Mouse (Mus musculus) spleen, adult 2 months (tissue): Measurements from ENCODE around the gene Gm9736. TPM values are rescaled to one million over a fixed set of nuclear protein-coding genes. Genes with fewer than 3 reads are reported as not detected.
"Not testable (repeated sequence)": the region's sequence is repeated elsewhere in the genome, so short reads cannot be mapped to it uniquely, and the experiment has no call there.

Source experiments
- DNase-seq, 2 experiments: peaks; one replicate each; pipeline versions ENCODE4 v3.0.0 to v3.0.0-alpha.2; 2012 to 2021; ENCODE audit warnings: low spot score in 2 of 2, low read depth in 1 of 2
- H3K27ac ChIP-seq: fragments of 200-500 bp; 2 replicates; pipeline ENCODE4 v1.5.1; 2012; ENCODE audit warnings: low read length, inconsistent platforms; ENCODE audit not compliant: insufficient read depth
- H3K27me3 ChIP-seq: fragments of 200-500 bp; 2 replicates; pipeline ENCODE4 v1.6.1; 2012; ENCODE audit warnings: mild to moderate bottlenecking, moderate library complexity, low read length, inconsistent platforms; ENCODE audit not compliant: control insufficient read depth, insufficient read depth
- H3K36me3 ChIP-seq: fragments of 200-500 bp; 2 replicates; pipeline ENCODE4 v1.6.1; 2012; ENCODE audit warnings: mild to moderate bottlenecking, low read length, inconsistent platforms; ENCODE audit not compliant: control insufficient read depth, insufficient read depth
- H3K4me1 ChIP-seq: fragments of 200-500 bp; 2 replicates; pipeline ENCODE4 v1.6.1; 2011; ENCODE audit warnings: inconsistent platforms; ENCODE audit not compliant: control insufficient read depth, insufficient read depth, insufficient read length
- H3K4me3 ChIP-seq: fragments of 200-500 bp; 2 replicates; pipeline ENCODE4 v1.5.1; 2011; ENCODE audit warnings: mild to moderate bottlenecking, inconsistent platforms; ENCODE audit not compliant: insufficient read depth, insufficient read length; ENCODE audit errors: extremely low read depth
- CTCF ChIP-seq: fragments of 200-500 bp; IDR thresholded peaks from 2 replicates; pipeline ENCODE4 v1.5.1; 2011; ENCODE audit warnings: mild to moderate bottlenecking, inconsistent platforms; ENCODE audit not compliant: insufficient read depth, insufficient read length, insufficient replicate concordance; ENCODE audit errors: extremely low read depth
- POLR2A ChIP-seq: fragments of 200-500 bp; IDR thresholded peaks from 2 replicates; pipeline ENCODE4 v1.6.1; 2011; ENCODE audit warnings: low read depth, low read length, inconsistent platforms
- WGBS: fragments of 180-500 bp; shearing (Covaris S2); methylation state at CpG from one replicate; pipeline ENCODE4 v1.1.7; 2018; 5-methylcytosine and 5-hydroxymethylcytosine counted together
- polyA plus RNA-seq: library from polyadenylated mRNA; depleted of rRNA; stranded (reverse); fragments of >200 nt; gene quantifications from 2 replicates; pipeline ENCODE4 v1.2.3, GENCODE M21; 2012; rRNA removed

Gm9736 gene
- polyA plus RNA-seq, 1 experiment: not detected

DNA sequence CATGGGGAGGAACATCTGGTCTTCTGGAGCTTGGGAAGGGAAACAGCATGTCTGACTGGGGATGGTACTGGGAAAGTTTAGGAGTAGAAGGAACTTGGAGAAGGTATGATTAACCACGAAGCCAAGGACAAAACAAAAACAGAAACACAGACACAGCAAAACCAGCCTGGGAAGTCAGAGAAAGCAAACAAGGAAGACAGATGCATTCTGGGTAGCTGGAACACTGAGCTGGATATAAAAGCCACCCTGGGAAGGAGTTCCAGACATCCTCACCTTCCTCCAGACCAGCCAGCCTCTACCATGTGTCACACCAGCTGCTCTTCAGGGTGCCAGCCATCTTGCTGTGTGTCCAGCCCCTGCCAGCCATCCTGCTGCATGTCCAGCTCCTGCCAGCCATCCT, 35.6 kb downstream of the Gm9736 start, which contains the start of gene Gm10142:
Gm10142 (plus strand) TSS at position 301 of the 400 bp plus-strand sequence.
- 88% methylated on average over 1 of the region's 1 CpGs for WGBS
- no peak for DNase-seq
- Histone ChIP-seq H3K27me3 (no peaks in the 10 kb centered on the region), H3K4me1 (peaks cover 8% of the 10 kb centered on the region), H3K4me3 (no peak within 1 kb of the TSS), H3K36me3 (no peaks in the 10 kb centered on the region), H3K27ac (no peak within 1 kb of the TSS)
- TF ChIP-seq POLR2A (no peak), CTCF (no peak)

GRCm38 (mm10) chr10:77713734-77714133, 37.4 kb downstream of the Gm9736 start:
- H3K4me1 ChIP-seq: peaks cover 8% of the 10 kb centered on the region
- H3K27ac ChIP-seq: no peak overlapping the region
- no peak for DNase-seq
- H3K4me3 ChIP-seq: no peak overlapping the region
- TF ChIP-seq CTCF: no peak
- no peaks in the 10 kb centered on the region for H3K36me3 ChIP-seq
- no peaks in the 10 kb centered on the region for H3K27me3 ChIP-seq
- 12% methylated on average over 4 of the region's 4 CpGs for WGBS

GRCm38 (mm10) chr10:77711157-77711556, 40.0 kb downstream of the Gm9736 start, which contains the start of gene Gm10024:
Gm10024 (plus strand) TSS chr10:77711457.
- H3K4me3 ChIP-seq, H3K27me3 ChIP-seq, H3K36me3 ChIP-seq, H3K27ac ChIP-seq, H3K4me1 ChIP-seq, DNase-seq: not testable (repeated sequence)

- H3K27me3 ChIP-seq: no peaks in the 10 kb centered on the region
- no peak for DNase-seq
- WGBS: 77% methylated on average over 3 of the region's 3 CpGs
- peaks cover 8% of the 10 kb centered on the region for H3K4me1 ChIP-seq
- TF ChIP-seq POLR2A (no peak), CTCF (no peak)
- H3K36me3 ChIP-seq: no peaks in the 10 kb centered on the region
- no peak overlapping the region for H3K27ac ChIP-seq
- H3K4me3 ChIP-seq: no peak overlapping the region
Measured at GRCm38 (mm10) chr10:77709831-77710230, 41.3 kb downstream of the Gm9736 start.

- no peaks in the 10 kb centered on the region for H3K27me3 ChIP-seq
- no peak for TF ChIP-seq CTCF
- TF ChIP-seq POLR2A: no peak
- H3K4me1 ChIP-seq: no peaks in the 10 kb centered on the region
- 86% methylated on average over 1 of the region's 1 CpGs for WGBS
- no peaks in the 10 kb centered on the region for H3K36me3 ChIP-seq
- no peak within 1 kb of the TSS for H3K4me3 ChIP-seq
- DNase-seq: no peak
- no peak within 1 kb of the TSS for H3K27ac ChIP-seq
Measured at GRCm38 (mm10) chr10:77706326-77706725, 44.8 kb downstream of the Gm9736 start, which contains the start of gene Gm10272. Gm10272 (plus strand) TSS chr10:77706626.

Other genes starting within 250 kb of the Gm9736 start
- 21.1 and 25.6 TPM in 2 replicates for gene Fam207a, start 235.6 kb downstream of the Gm9736 start, polyA plus RNA-seq
- 154 and 176 TPM in 2 replicates for gene Itgb2, start 221.1 kb downstream of the Gm9736 start, polyA plus RNA-seq
- gene Pttg1ip, start 169.6 kb downstream of the Gm9736 start, polyA plus RNA-seq: 63.4 and 65.3 TPM in 2 replicates
- gene Sumo3, start 145.3 kb downstream of the Gm9736 start, polyA plus RNA-seq: 131 and 154 TPM in 2 replicates
- not detected in 2 replicates for gene Gm49325, start 145.2 kb downstream of the Gm9736 start, polyA plus RNA-seq
- gene Ube2g2, start 129.1 kb downstream of the Gm9736 start, polyA plus RNA-seq: 31.4 and 34.0 TPM in 2 replicates
- gene Tspear, start 64.8 kb downstream of the Gm9736 start, polyA plus RNA-seq: 0.55 and 1.1 TPM in 2 replicates
- gene Gm19402, start 60.6 kb downstream of the Gm9736 start, polyA plus RNA-seq: not detected in 2 replicates
- gene Gm9508, start 54.1 kb downstream of the Gm9736 start, polyA plus RNA-seq: not detected in 2 replicates
- gene Gm10272, start 44.7 kb downstream of the Gm9736 start, polyA plus RNA-seq: not detected in 2 replicates
- not detected in 2 replicates for gene Gm10024, start 39.9 kb downstream of the Gm9736 start, polyA plus RNA-seq
- gene Gm10142, start 35.5 kb downstream of the Gm9736 start, polyA plus RNA-seq: 0.39 TPM in 1 of 2 replicates, not detected in the other
- gene Krtap12-1, start 30.8 kb downstream of the Gm9736 start, polyA plus RNA-seq: not detected in 2 replicates
- gene Gm10100, start 24.9 kb downstream of the Gm9736 start, polyA plus RNA-seq: not detected in 2 replicates
- not detected in 2 replicates for gene Gm18596, start 8.7 kb downstream of the Gm9736 start, polyA plus RNA-seq
- not detected in 2 replicates for gene Gm3233, start 8.3 kb upstream of the Gm9736 start, polyA plus RNA-seq
- gene Gm3238, start 20.0 kb upstream of the Gm9736 start, polyA plus RNA-seq: not detected in 2 replicates
- not detected in 2 replicates for gene Gm7138, start 25.6 kb upstream of the Gm9736 start, polyA plus RNA-seq
- gene Gm3250, start 31.2 kb upstream of the Gm9736 start, polyA plus RNA-seq: not detected in 2 replicates
- not detected in 2 replicates for gene Gm7137, start 36.8 kb upstream of the Gm9736 start, polyA plus RNA-seq
- not detected in 2 replicates for gene Gm9639, start 43.7 kb upstream of the Gm9736 start, polyA plus RNA-seq
- not detected in 2 replicates for gene Gm19668, start 47.8 kb upstream of the Gm9736 start, polyA plus RNA-seq
- not detected in 2 replicates for gene Gm9507, start 60.5 kb upstream of the Gm9736 start, polyA plus RNA-seq
- not detected in 2 replicates for gene Gm2696, start 63.3 kb upstream of the Gm9736 start, polyA plus RNA-seq
- gene Krtap10-4, start 75.7 kb upstream of the Gm9736 start, polyA plus RNA-seq: not detected in 2 replicates
- not detected in 2 replicates for gene Krtap10-10, start 84.6 kb upstream of the Gm9736 start, polyA plus RNA-seq
- not detected in 2 replicates for gene Gm36176, start 95.4 kb upstream of the Gm9736 start, polyA plus RNA-seq
- not detected in 2 replicates for gene Gm10318, start 101.5 kb upstream of the Gm9736 start, polyA plus RNA-seq
- 0.09 TPM in 1 of 2 replicates, not detected in the other for gene Gm3285, start 110.6 kb upstream of the Gm9736 start, polyA plus RNA-seq
- 0.70 and 1.2 TPM in 2 replicates for gene Lrrc3, start 151.2 kb upstream of the Gm9736 start, polyA plus RNA-seq
- gene Trpm2, start 219.2 kb upstream of the Gm9736 start, polyA plus RNA-seq: 51.6 and 52.3 TPM in 2 replicates
- gene 1810043G02Rik, start 227.2 kb upstream of the Gm9736 start, polyA plus RNA-seq: 21.4 and 30.1 TPM in 2 replicates